Comparison of ENCODE assay signal across 10 mouse cellular contexts in genomic region chr1:179865561-179865960, GRCm38 (mm10).
A peak's percentile ranks its signal among the peaks of the same experiment; 100 is the strongest.
DNase-seq lines count a peak whose midpoint lies in the region; ATAC-seq and TF ChIP-seq lines count a peak whose summit lies in the region.
"Had no signal": no experiment of that assay in that cellular context is flagged by ENCODE, and none has a peak within 500 bp of the region (broad histone marks: within the 10 kb centered on the region; RNA-seq: fewer than 3 reads in every experiment).

No protein-coding gene starts in this region.

- H3K36me3 ChIP-seq in kidney, embryonic 14.5 days (ENCODE audit: control insufficient read depth, insufficient read depth, low read length) = no peaks in the 10 kb centered on the region

- H3K4me3 ChIP-seq in gastrocnemius, adult 2 months = peak overlapping the region; percentile 45
- no peak overlapping the region for H3K4me3 ChIP-seq in kidney, embryonic 14.5 days (ENCODE audit: low read length)

- H3K27ac ChIP-seq in gastrocnemius, adult 2 months = peak overlapping the region; percentile 86
- peak overlapping the region; percentile 57; the same call in 1 of the 2 replicates for H3K27ac ChIP-seq in kidney, embryonic 14.5 days (ENCODE audit: low read depth, low read length)

- 38% methylated on average over 11 of the region's 11 CpGs for WGBS in kidney, embryonic 14.5 days

- no peaks in the 10 kb centered on the region for H3K9me3 ChIP-seq in kidney, embryonic 14.5 days (ENCODE audit: control insufficient read depth, low read length)

- no peak for TF ChIP-seq CTCF in gastrocnemius, adult 2 months (IDR thresholded peaks at IDR 0.05)

- peaks cover 9% of the 10 kb centered on the region; the same call in 1 of the 2 replicates for H3K4me1 ChIP-seq in kidney, embryonic 14.5 days (ENCODE audit: control insufficient read depth, insufficient read depth, low read length)

- H3K9ac ChIP-seq in kidney, embryonic 14.5 days (ENCODE audit: low read depth, low read length) = no peak overlapping the region

- no peaks in the 10 kb centered on the region for H3K27me3 ChIP-seq in kidney, embryonic 14.5 days (ENCODE audit: control insufficient read depth, insufficient read depth, low read length)

- H3K4me2 ChIP-seq in kidney, embryonic 14.5 days (replicated peaks; ENCODE audit: low read depth, low read length) = no peak overlapping the region

- ATAC-seq in kidney, embryonic 14.5 days (ENCODE audit: low FRiP score, low TSS enrichment) = 0 out of 2 replicates have a peak, but pooled peaks have one; percentile 28
- ATAC-seq: inflammation-experienced regulatory T-cells, adult 6 months had no signal

- intact Hi-C loops in gastrocnemius, adult 2 months (cut with DNase I) = no loop called here
- intact Hi-C loops in gastrocnemius, postnatal 14 days (cut with DNase I; ENCODE audit: low total_unique reads) = no loop called here
- intact Hi-C loops in left cerebral cortex, postnatal 36 days (cut with DNase I) = no loop called here

- peak; percentile 29 for DNase-seq in gastrocnemius, adult 2 months
- no peak for DNase-seq in gastrocnemius, postnatal 14 days
- peak; percentile 63 for DNase-seq in heart, adult 8-10 months (ENCODE audit: low spot score)
- peak; percentile 50 for DNase-seq in mesoderm, embryonic 11.5 days (ENCODE audit: low read depth, low spot score)
- DNase-seq in left cerebral cortex, postnatal 36 days (ENCODE audit: low spot score in 2 of 2) = no peak
- DNase-seq in cerebellum, postnatal 10 days = no peak
- DNase-seq in testis, postnatal 10 days (ENCODE audit: low spot score) = no peak
- DNase-seq: midbrain, embryonic 14.5 days had no signal

Comparison
In these comparisons a context has a peak if more than half of its experiments do, and no peak if none do; other contexts are left out.
1. DNase-seq: peak in gastrocnemius, adult 2 months (single experiment), heart, adult 8-10 months (single experiment) and mesoderm, embryonic 11.5 days (single experiment); none in gastrocnemius, postnatal 14 days (single experiment), left cerebral cortex, postnatal 36 days (0 of 2), cerebellum, postnatal 10 days (0 of 2) and testis, postnatal 10 days (single experiment).